Mouse (Mus musculus) intestine, embryonic 15.5 days (tissue): ENCODE data around the gene Cebpzos. TPM values are rescaled to one million over a fixed set of nuclear protein-coding genes. Genes with fewer than 3 reads are reported as not detected.
A peak's percentile ranks its signal among the peaks of the same experiment; 100 is the strongest.

Experiments used
- ATAC-seq: fragments of 200-750 bp; cut with Nextera tagmentation; 2 replicates; pipeline ENCODE4 v1.8.0; 2017; ENCODE audit warnings: moderate TSS enrichment, moderate library complexity
- H3K27ac ChIP-seq: fragments of 300-500 bp; sonication (generic); 2 replicates; pipeline ENCODE4 v1.5.1; 2015; ENCODE audit warnings: mild to moderate bottlenecking, inconsistent platforms
- H3K27me3 ChIP-seq: fragments of 300-500 bp; sonication (generic); replicated peaks from 2 replicates; pipeline ENCODE4 v1.6.1; 2015; ENCODE audit warnings: inconsistent platforms
- H3K36me3 ChIP-seq: fragments of 300-500 bp; sonication (generic); 2 replicates; pipeline ENCODE4 v1.6.1; 2015; ENCODE audit warnings: inconsistent platforms
- H3K4me1 ChIP-seq: fragments of 300-500 bp; sonication (generic); replicated peaks from 2 replicates; pipeline ENCODE4 v1.6.1; 2015; ENCODE audit warnings: inconsistent platforms
- H3K4me2 ChIP-seq: fragments of 300-500 bp; sonication (generic); replicated peaks from 2 replicates; pipeline ENCODE4 v1.6.1; 2015; ENCODE audit warnings: mild to moderate bottlenecking, inconsistent platforms
- H3K4me3 ChIP-seq: fragments of 300-500 bp; sonication (generic); replicated peaks from 2 replicates; pipeline ENCODE4 v1.5.1; 2015; ENCODE audit warnings: inconsistent platforms
- H3K9ac ChIP-seq: fragments of 300-500 bp; sonication (generic); 2 replicates; pipeline ENCODE4 v1.6.1; 2015; ENCODE audit warnings: inconsistent platforms
- H3K9me3 ChIP-seq: fragments of 300-500 bp; sonication (generic); 2 replicates; pipeline ENCODE4 v1.6.1; 2016; ENCODE audit warnings: inconsistent platforms
- WGBS: fragments of 180-500 bp; shearing (Covaris S2); methylation state at CpG from one replicate; pipeline ENCODE4 v1.1.7; 2015; 5-methylcytosine and 5-hydroxymethylcytosine counted together
- polyA plus RNA-seq: library from polyadenylated mRNA; unstranded; fragments of >200 nt; fragmentation: Nextera tagmentation; extraction: Ambion mirVana; gene quantifications from 2 replicates; pipeline ENCODE4 v1.2.1, GENCODE M21; 2015

The Cebpzos gene
- polyA plus RNA-seq = 111 and 117 TPM in 2 replicates

- no peaks in the 10 kb centered on the region for H3K9me3 ChIP-seq
Measured at GRCm38 (mm10) chr17:78916369-78916813, at the start of gene Cebpzos. Gene Cebpzos (plus strand): TSS chr17:78916500.

GRCm38 (mm10) chr17:78873886-78874285, 42.4 kb upstream of the Cebpzos start:
- H3K9me3 ChIP-seq = no peaks in the 10 kb centered on the region
- H3K27ac ChIP-seq = no peak overlapping the region
- no peak overlapping the region for H3K9ac ChIP-seq
- H3K4me3 ChIP-seq = no peak overlapping the region
- H3K27me3 ChIP-seq = no peaks in the 10 kb centered on the region
- H3K4me1 ChIP-seq = no peaks in the 10 kb centered on the region
- WGBS = 93% methylated on average over 6 of the region's 6 CpGs
- H3K36me3 ChIP-seq = 0 out of 2 replicates have a peak, but pooled peaks cover 7% of the 10 kb centered on the region
- no peak overlapping the region for H3K4me2 ChIP-seq
- no peak for ATAC-seq

More at GRCm38 (mm10) chr17:78916369-78916813, at the start of gene Cebpzos:
- Histone ChIP-seq H3K4me1 (peaks cover 9% of the 10 kb centered on the region), H3K9ac (peak within 1 kb of the TSS; percentile 86), H3K4me2 (peak within 1 kb of the TSS; percentile 81), H3K4me3 (peak within 1 kb of the TSS; percentile 68), H3K27me3 (no peaks in the 10 kb centered on the region), H3K36me3 (peaks cover 9% of the 10 kb centered on the region), H3K27ac (peak within 1 kb of the TSS; percentile 93)
- peak; percentile 96 for ATAC-seq
- under 1% methylated on average over 37 of the region's 37 CpGs for WGBS

- WGBS = 13% methylated on average over 5 of the region's 7 CpGs
- peak; percentile 65 for ATAC-seq
Measured at GRCm38 (mm10) chr17:78881878-78882304, 34.4 kb upstream of the Cebpzos start.

GRCm38 (mm10) chr17:78882401-78883112, 33.7 kb upstream of the Cebpzos start, which contains the start of gene Eif2ak2:
Gene Eif2ak2 (minus strand): TSS chr17:78882573.
- H3K4me3 ChIP-seq = peak within 1 kb of the TSS; percentile 60
- peak within 1 kb of the TSS; percentile 79 for H3K9ac ChIP-seq
- H3K36me3 ChIP-seq = 0 out of 2 replicates have a peak, but pooled peaks cover 6% of the 10 kb centered on the region
- peak within 1 kb of the TSS; percentile 83 for H3K27ac ChIP-seq
- peak within 1 kb of the TSS; percentile 69 for H3K4me2 ChIP-seq
- H3K4me1 ChIP-seq = no peaks in the 10 kb centered on the region; the same call in 1 of the 2 replicates
- no peaks in the 10 kb centered on the region for H3K27me3 ChIP-seq
- 2% methylated on average over 28 of the region's 28 CpGs for WGBS
- no peaks in the 10 kb centered on the region for H3K9me3 ChIP-seq
- ATAC-seq = peak; percentile 100

More at GRCm38 (mm10) chr17:78881878-78882304, 34.4 kb upstream of the Cebpzos start:
- no peaks in the 10 kb centered on the region for H3K27me3 ChIP-seq
- peak overlapping the region; percentile 69 for H3K4me2 ChIP-seq
- peak overlapping the region; percentile 83 for H3K27ac ChIP-seq
- no peaks in the 10 kb centered on the region for H3K9me3 ChIP-seq
- 0 out of 2 replicates have a peak, but pooled peaks cover 7% of the 10 kb centered on the region for H3K36me3 ChIP-seq
- peak overlapping the region; percentile 60 for H3K4me3 ChIP-seq
- H3K4me1 ChIP-seq = no peaks in the 10 kb centered on the region; the same call in 1 of the 2 replicates
- H3K9ac ChIP-seq = peak overlapping the region; percentile 79

GRCm38 (mm10) chr17:78883291-78883690, 33.0 kb upstream of the Cebpzos start:
- WGBS = 92% methylated on average over 4 of the region's 4 CpGs
- Histone ChIP-seq H3K4me1 (no peaks in the 10 kb centered on the region; the same call in 1 of the 2 replicates), H3K36me3 (no peaks in the 10 kb centered on the region), H3K4me2 (no peak overlapping the region), H3K4me3 (no peak overlapping the region), H3K9me3 (no peaks in the 10 kb centered on the region), H3K27ac (no peak overlapping the region), H3K9ac (no peak overlapping the region), H3K27me3 (no peaks in the 10 kb centered on the region)
- no peak for ATAC-seq

GRCm38 (mm10) chr17:78885286-78886065, 30.8 kb upstream of the Cebpzos start:
- Histone ChIP-seq H3K27ac (no peak overlapping the region), H3K9me3 (no peaks in the 10 kb centered on the region), H3K36me3 (no peaks in the 10 kb centered on the region), H3K27me3 (no peaks in the 10 kb centered on the region), H3K4me3 (no peak overlapping the region), H3K9ac (no peak overlapping the region), H3K4me2 (no peak overlapping the region), H3K4me1 (no peaks in the 10 kb centered on the region; the same call in 1 of the 2 replicates)
- ATAC-seq = no peak
- WGBS = 80% methylated on average over 5 of the region's 5 CpGs

- ATAC-seq = no peak
- Histone ChIP-seq H3K27me3 (no peaks in the 10 kb centered on the region), H3K4me1 (no peaks in the 10 kb centered on the region), H3K4me2 (no peak overlapping the region), H3K4me3 (no peak overlapping the region), H3K27ac (no peak overlapping the region), H3K36me3 (no peaks in the 10 kb centered on the region), H3K9ac (no peak overlapping the region), H3K9me3 (no peaks in the 10 kb centered on the region)
- 77% methylated on average over 4 of the region's 4 CpGs for WGBS
Measured at GRCm38 (mm10) chr17:78888554-78888953, 27.7 kb upstream of the Cebpzos start.

GRCm38 (mm10) chr17:78889184-78889583, 27.1 kb upstream of the Cebpzos start:
- Histone ChIP-seq H3K4me3 (no peak overlapping the region), H3K9ac (no peak overlapping the region), H3K27ac (no peak overlapping the region), H3K36me3 (no peaks in the 10 kb centered on the region), H3K4me2 (no peak overlapping the region), H3K27me3 (no peaks in the 10 kb centered on the region), H3K9me3 (no peaks in the 10 kb centered on the region), H3K4me1 (no peaks in the 10 kb centered on the region)
- 43% methylated on average over 3 of the region's 3 CpGs for WGBS
- no peak for ATAC-seq

GRCm38 (mm10) chr17:78891020-78891419, 25.3 kb upstream of the Cebpzos start:
- H3K27ac ChIP-seq = no peak overlapping the region
- H3K4me2 ChIP-seq = no peak overlapping the region
- no peaks in the 10 kb centered on the region for H3K36me3 ChIP-seq

GRCm38 (mm10) chr17:78894991-78895390, 21.3 kb upstream of the Cebpzos start:
- 75% methylated on average over 7 of the region's 7 CpGs for WGBS
- Histone ChIP-seq H3K9me3 (no peaks in the 10 kb centered on the region), H3K4me1 (no peaks in the 10 kb centered on the region), H3K36me3 (no peaks in the 10 kb centered on the region), H3K27ac (no peak overlapping the region), H3K9ac (no peak overlapping the region), H3K27me3 (no peaks in the 10 kb centered on the region), H3K4me2 (no peak overlapping the region), H3K4me3 (no peak overlapping the region)
- peak; percentile 28; the same call in 1 of the 2 replicates for ATAC-seq

More at GRCm38 (mm10) chr17:78891020-78891419, 25.3 kb upstream of the Cebpzos start:
- 84% methylated on average over 9 of the region's 9 CpGs for WGBS
- no peak overlapping the region for H3K4me3 ChIP-seq
- ATAC-seq = no peak
- no peaks in the 10 kb centered on the region for H3K9me3 ChIP-seq
- no peaks in the 10 kb centered on the region for H3K4me1 ChIP-seq
- no peak overlapping the region for H3K9ac ChIP-seq
- no peaks in the 10 kb centered on the region for H3K27me3 ChIP-seq

- H3K4me2 ChIP-seq = peak overlapping the region; percentile 47
- 21% methylated on average over 8 of the region's 8 CpGs for WGBS
- H3K9ac ChIP-seq = no peak overlapping the region
- H3K9me3 ChIP-seq = no peaks in the 10 kb centered on the region
- no peak overlapping the region for H3K4me3 ChIP-seq
- H3K27ac ChIP-seq = no peak overlapping the region
- H3K4me1 ChIP-seq = no peaks in the 10 kb centered on the region
- peak; percentile 66 for ATAC-seq
- H3K36me3 ChIP-seq = no peaks in the 10 kb centered on the region
- no peaks in the 10 kb centered on the region for H3K27me3 ChIP-seq
Measured at GRCm38 (mm10) chr17:78895394-78895793, 20.9 kb upstream of the Cebpzos start.

- no peak for ATAC-seq
- no peak overlapping the region for H3K27ac ChIP-seq
- no peaks in the 10 kb centered on the region for H3K4me1 ChIP-seq
- H3K9ac ChIP-seq = no peak overlapping the region
- no peak overlapping the region for H3K4me3 ChIP-seq
- no peaks in the 10 kb centered on the region for H3K36me3 ChIP-seq
- H3K9me3 ChIP-seq = no peaks in the 10 kb centered on the region
- H3K4me2 ChIP-seq = no peak overlapping the region
- H3K27me3 ChIP-seq = no peaks in the 10 kb centered on the region
- WGBS = 68% methylated on average over 2 of the region's 2 CpGs
Measured at GRCm38 (mm10) chr17:78903158-78903557, 13.1 kb upstream of the Cebpzos start.
